Mouse (Mus musculus) inflammation-experienced regulatory T-cells, adult 6 months (primary cell): Measurements from ENCODE around the gene Zbtb45. TPM values are rescaled to one million over a fixed set of nuclear protein-coding genes. Genes with fewer than 3 reads are reported as not detected.

ENCODE experiments used
- ATAC-seq: one replicate; pipeline ENCODE4 v1.8.0; 2017
- polyA plus RNA-seq, 3 experiments: library from polyadenylated mRNA; unstranded; fragments of 100-300 nt; shearing (Covaris generic); gene quantifications; one replicate each; pipeline ENCODE4 v1.2.1; 2017

Gene Zbtb45
- polyA plus RNA-seq, 3 experiments from 2014 or later: 5.4 to 8.0 (median 6.5) TPM

DNA sequence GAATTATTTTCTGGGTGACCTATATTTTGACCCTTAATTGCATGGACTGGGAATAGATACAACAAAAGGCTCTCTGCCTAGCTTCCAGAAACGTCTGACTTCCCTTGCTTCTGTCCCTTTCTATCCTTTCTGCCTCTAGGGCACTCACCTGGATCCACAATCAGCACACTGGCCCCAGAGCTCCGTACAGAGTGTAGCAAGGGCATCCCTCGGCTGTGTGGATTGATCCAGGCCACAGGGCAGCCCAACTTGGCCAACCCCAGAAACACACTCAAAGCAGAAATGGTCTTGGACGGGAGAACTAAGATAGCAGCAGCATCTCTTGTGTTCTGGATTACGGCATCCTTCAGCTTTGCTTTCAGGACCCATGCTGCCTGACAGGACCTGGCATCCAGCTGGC is 12.6 kb downstream of the Zbtb45 start:
- ATAC-seq: no peak

DNA sequence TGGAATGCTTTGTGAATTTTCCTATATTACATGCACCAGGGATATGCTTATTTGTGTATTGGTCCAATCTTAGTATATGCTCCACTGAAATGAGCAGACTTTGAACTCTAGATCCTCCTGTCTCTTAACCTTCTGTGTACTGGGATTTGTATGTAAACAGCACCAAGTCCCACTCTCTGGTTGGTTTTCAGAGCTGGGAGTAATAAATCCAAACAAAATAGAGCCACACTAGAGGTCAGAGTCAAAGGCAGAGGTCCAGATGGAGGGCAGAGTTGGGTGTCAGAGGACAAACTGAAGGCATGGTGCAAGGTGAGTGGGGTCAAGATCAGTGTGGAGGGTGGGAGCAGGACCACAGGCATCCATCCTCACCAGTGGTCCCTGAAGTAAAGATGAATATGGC is 14.0 kb downstream of the Zbtb45 start:
- ATAC-seq: no peak

DNA sequence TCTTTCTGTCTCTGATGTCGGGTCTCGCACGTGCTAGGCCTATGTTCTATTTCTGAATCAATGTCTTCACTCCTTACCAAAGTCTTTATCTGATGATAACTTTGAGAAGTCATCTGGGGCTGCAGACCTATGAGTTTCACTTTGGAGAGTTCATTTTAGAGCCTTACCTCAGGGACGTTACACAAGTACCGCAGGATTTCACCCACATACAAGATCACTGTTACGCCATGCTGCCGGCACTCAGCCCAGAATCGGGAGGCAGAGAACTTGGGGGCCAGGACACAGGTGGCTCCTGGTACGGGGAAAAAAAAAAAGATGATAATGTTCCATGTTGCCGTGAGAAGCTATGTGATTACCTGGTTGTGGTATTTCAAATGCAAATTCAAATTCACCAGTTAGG is 16.7 kb downstream of the Zbtb45 start:
- ATAC-seq: no peak

- ATAC-seq: peak; percentile 84
Measured at GRCm38 (mm10) chr7:12992222-12992621, 17.6 kb downstream of the Zbtb45 start.

DNA sequence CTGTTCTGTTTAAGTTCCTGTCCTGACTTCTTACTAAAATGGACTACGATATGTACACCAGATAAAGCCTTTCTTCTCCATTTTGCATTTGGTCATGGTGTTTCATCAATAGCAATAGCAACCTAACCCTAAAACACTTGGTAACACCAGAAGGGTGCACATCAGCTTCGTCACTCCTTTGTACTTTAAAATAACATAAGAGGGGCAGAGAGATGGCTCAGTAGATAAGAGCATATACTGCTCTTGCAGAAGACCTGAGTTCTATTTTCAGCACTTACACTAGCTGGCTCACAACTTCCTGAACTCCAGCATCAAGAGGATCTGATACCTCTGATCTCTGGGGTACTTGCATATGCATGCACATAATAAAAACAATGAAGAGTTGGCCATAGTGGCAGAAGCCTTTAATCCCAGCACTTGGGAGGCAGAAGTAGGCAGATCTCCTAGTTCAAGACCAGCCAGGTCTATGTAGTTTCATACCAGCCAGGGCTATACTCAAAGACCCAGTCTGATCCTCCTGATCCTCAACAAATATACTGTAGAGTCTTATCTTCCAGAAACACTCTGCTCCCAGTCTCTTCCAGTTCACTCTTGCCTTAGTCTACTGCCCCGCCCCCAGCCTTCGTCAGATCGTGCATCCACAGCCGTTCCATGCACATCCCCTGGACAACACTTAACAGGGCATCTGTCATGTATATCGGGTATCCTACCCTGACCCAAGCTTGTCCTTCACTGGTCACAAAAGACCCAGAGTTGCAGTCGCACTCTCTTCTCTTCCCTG is 22.2 kb downstream of the Zbtb45 start:
- no peak for ATAC-seq

- ATAC-seq: no peak
Measured at GRCm38 (mm10) chr7:12986906-12987305, 22.9 kb downstream of the Zbtb45 start.

- no peak for ATAC-seq
Measured at GRCm38 (mm10) chr7:12985724-12986123, 24.1 kb downstream of the Zbtb45 start.

DNA sequence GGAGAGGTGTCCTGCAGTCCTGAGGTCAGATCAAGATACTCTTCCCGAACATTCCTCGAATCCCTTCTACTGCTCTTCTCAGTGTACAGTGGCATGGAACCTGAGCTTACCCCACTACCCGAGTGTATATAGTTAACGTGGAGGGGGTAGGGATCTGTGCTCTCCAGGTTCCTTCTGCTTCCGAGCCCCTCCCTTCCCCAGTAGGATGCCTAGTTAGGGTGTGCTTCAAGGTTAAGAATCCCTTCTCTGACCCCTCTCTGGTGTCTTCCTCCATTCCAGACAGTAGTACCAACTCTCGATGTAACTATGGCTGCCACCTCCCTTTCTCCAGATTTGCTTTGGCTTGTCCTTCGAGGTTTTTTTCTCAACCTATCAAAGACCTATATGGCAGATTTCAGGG is 29.5 kb downstream of the Zbtb45 start:
- no peak for ATAC-seq

DNA sequence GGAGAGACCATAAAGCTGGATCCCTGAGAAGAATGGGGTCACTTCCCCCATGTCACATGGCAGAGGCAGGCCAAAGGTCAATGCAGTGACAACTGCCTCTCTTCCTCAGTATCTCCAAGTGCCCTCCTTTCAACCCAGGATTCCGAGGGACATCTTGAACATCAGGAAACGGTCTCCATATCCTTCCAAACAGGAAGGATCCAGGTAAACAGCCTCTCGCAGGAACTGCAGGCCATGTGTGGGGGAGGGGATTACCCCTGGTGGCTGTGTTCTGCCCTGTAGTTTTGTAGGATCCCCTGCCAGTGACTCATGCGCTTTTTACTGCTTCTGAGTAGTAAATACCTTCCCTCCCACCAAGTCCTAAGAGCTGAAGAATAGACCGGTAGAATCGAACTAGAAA is 30.1 kb downstream of the Zbtb45 start:
- no peak for ATAC-seq

- no peak for ATAC-seq
Measured at GRCm38 (mm10) chr7:12978931-12979722, 30.7 kb downstream of the Zbtb45 start.

DNA sequence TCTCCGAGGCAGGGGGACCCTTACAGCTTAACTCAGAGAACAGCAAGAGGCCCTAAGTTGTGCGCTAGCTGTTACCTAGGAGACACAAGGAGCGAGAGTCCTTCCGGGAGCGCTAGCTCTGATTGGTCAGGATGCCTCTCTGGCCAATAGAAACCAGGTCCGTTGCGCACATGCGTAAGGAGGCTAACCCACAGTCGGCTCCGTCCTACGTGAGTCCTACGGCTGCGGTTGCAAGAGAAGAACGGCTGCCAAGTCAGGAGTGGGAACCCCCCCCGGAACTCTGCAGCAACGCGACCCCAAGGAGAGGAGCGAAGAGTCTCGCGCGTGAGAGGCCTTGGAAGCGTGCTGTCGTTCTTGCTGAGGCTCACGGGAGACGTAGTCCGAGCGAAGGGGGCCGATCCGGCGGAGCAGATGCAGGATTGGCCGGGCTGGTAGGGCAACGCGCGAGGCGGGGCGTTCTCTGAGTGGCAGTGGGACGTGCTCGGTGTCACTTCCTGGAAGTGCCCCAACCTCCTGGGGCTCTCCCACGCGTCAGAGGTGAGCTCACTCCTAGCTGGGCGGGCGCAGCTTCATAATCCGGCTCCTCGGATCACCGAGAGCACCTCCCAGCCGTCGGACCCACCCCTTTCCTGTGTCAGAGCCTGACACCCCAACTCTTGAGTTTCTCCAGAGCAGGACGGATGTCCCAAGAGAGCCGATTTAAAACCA is 32.0 kb downstream of the Zbtb45 start, which contains the start of gene Zfp446:
Gene Zfp446 (plus strand): TSS at position 167 of the 708 bp plus-strand sequence.
- ATAC-seq: peak; percentile 92

- no peak for ATAC-seq
Measured at GRCm38 (mm10) chr7:12970906-12971305, 38.9 kb downstream of the Zbtb45 start.

- ATAC-seq: peak; percentile 27
Measured at GRCm38 (mm10) chr7:12966104-12966845, 43.6 kb downstream of the Zbtb45 start.

- peak; percentile 83 for ATAC-seq
Measured at GRCm38 (mm10) chr7:12965678-12966091, 44.1 kb downstream of the Zbtb45 start, which contains the start of gene Zfp324. Gene Zfp324 (plus strand): TSS chr7:12965838.

DNA sequence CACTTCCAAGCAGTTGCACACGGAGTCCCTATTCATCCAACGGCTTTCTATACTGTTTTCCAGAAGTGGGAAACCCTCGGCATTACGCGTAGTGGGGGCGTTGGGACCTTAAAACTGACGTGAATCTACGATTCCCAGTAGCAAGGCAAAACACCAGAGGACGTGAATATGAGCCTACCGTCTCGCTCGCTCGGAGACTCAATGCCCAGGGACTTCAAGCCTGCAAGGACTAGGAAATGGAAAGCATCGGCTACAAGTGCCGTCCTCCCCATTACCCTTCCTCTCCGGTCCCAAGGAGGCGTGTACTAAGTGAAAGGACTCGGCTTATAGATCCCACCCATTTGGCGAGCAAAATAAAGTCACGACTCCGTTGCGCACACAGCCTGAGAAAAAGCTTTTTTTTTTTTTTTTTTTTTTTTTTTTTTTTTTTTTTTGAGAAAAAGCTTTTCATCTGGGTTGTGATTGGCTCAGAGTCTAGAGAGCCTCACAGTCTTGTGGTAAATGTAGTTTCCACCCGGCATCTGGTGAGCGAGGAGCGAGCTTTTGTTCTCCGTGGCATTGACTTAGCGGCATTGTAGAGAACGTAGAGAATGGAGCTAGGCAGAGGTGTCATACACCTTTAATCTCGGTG is 48.2 kb downstream of the Zbtb45 start:
- peak; percentile 74 for ATAC-seq

DNA sequence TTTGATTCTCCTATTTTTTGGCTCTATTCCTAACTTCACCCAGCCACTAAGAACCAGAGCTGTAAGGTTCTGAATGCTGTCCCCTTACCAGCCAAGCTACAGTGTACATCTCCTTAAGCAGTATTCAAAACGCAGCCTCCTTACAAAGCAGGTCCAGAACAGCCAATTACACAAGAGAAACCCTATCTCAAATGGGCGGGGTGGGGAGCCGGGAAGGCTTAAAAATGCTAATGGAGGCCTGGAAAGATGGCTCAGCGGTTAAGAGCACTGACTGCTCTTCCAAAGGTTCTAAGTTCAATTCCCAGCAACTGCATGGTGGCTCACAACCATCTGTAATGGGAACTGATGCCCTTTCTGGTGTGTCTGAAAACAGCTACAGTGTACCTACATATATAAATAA is 50.1 kb downstream of the Zbtb45 start:
- ATAC-seq: no peak

DNA sequence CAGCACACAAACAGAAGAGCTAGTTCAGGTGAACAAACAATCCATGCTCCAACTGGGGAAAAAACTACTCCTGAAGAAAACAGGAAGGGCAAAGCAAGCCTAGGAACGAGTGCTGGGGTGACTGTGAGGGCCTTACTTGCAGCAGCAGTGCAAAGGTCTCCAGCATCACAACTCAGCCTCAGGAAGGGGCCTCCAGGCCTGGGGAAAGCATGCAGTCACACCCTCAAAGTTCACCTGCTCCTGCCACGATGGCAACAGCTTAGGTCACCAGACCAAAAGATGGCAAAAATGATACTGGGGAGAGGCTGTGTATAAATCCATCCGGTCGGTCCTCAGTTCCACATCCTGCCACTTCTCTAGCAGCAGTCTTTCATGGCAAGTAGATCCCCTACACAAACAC is 50.9 kb downstream of the Zbtb45 start:
- no peak for ATAC-seq

DNA sequence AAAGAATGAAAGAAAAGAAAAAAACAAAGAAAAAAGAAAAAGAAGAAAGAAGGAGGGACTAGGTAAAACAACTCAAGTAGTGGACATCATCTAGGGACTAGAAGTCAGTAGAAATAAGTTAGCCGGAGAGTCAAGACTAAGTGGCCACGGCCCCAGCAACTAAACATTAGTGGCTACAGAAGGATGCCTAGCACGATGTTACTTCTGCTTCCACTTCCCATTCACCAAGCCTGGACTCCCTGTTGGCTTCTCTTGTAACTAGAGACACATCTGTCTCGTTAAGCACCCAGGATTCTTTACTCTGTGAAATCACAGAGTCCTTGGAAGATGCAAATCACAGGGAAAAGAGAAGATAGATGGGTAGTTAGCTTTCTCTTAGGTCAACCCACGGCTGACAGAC is 52.3 kb downstream of the Zbtb45 start:
- ATAC-seq: no peak

GRCm38 (mm10) chr7:12954896-12955295 is 54.9 kb downstream of the Zbtb45 start:
- ATAC-seq: no peak
